15 mouse cellular contexts compared by ENCODE assay signal in genomic region chr1:136587761-136588405, GRCm38 (mm10).
"Had no signal": no experiment of that assay in that cellular context is flagged by ENCODE, and none has a peak within 500 bp of the region (broad histone marks: within the 10 kb centered on the region; RNA-seq: fewer than 3 reads in every experiment).

No protein-coding gene starts in this region.

- H3K27ac ChIP-seq: lung, embryonic 15.5 days; midbrain, embryonic 10.5 days; midbrain, embryonic 12.5 days; neural tube, embryonic 12.5 days had no signal

- ATAC-seq: liver, postnatal 0 days; lung, postnatal 0 days had no signal

- H3K27me3 ChIP-seq: lung, embryonic 15.5 days; midbrain, embryonic 12.5 days; neural tube, embryonic 12.5 days had no signal

- H3K9me3 ChIP-seq: lung, embryonic 15.5 days; midbrain, embryonic 10.5 days; midbrain, embryonic 12.5 days; neural tube, embryonic 12.5 days had no signal

- H3K36me3 ChIP-seq: lung, embryonic 15.5 days; midbrain, embryonic 10.5 days; midbrain, embryonic 12.5 days; neural tube, embryonic 12.5 days had no signal

- H3K9ac ChIP-seq: liver, postnatal 0 days; lung, embryonic 15.5 days; midbrain, embryonic 12.5 days had no signal

- DNase-seq: liver, postnatal 0 days; lung, adult 2 months; lung, postnatal 14 days; lung, postnatal 4 days; midbrain, embryonic 14.5 days; right cerebral cortex, postnatal 14 days; spleen, adult 18-20 months; thymus, adult 18-20 months; thymus, postnatal 14 days; thymus, postnatal 4 days had no signal
